Mouse (Mus musculus) T-helper 17 cell (primary cell): ENCODE measurements around the gene Olfr1358.
"Not testable (repeated sequence)": the region's sequence is repeated elsewhere in the genome, so short reads cannot be mapped to it uniquely, and the experiment has no call there.

Experiments
- in situ Hi-C, 2 experiments: fragments of 300-600 bp; cut with MboI, MseI; formaldehyde crosslinking; loops; 1 replicate in 1 of 2; 2 replicates in 1 of 2; pipeline ENCODE4 v1.15.1; 2025; ENCODE audit warnings: high pct_unique_total_duplicates in 2 of 2

The Olfr1358 gene

DNA sequence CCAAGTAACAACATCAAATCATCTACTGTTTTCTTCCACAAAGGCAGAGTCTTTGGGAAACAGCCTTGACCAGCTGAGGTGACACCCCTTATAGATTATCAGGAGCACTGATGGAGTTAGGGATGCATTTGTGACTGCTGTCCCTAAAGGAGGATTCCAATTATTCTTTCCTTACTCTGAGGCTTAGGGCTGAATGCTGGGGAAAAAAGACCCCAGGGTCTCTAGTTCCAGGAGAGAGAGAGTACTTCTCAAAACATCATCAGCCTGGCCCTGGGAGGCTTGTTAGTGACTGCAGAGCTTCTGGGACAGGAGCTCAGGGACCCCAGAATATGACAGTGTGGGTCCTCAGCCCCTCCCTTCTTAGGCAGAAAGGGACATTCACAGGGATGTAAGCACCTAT lies at the start of gene Olfr1358:
Olfr1358 (plus strand) TSS at position 301 of the 400 bp plus-strand sequence.
- in situ Hi-C loops, result no loop called here

DNA sequence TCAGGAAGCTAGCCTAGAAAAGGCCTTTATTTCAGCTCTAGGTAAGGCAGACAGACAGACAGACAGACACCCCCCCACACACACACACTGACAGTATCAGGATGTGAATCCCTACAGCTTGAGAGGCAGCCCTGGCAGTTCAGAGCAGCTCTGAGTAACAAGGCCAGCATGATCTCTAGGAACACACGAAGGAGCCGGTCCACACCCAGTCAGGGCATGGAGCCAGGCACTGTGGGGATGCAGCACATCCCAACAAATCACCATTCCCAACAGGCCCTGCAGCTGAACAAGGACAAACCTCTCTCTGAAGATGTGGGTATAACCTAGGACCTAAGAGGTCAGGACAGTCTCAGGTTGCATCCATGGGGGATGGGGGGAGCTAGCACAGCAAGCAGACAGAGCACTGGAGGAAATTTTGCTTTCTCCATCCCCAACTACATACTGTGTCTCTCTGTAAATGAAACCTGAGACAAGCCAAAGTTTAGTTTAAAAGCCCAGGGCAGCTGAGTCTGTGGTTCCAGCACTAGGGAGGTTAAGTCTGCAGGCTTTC lies 49.4 kb upstream of the Olfr1358 start:
- in situ Hi-C loops, result loop anchor here in 1 of 2 experiments (10.0 kb wide), 1 partner anchor 1207 kb away; no protein-coding TSS in a partner anchor

DNA sequence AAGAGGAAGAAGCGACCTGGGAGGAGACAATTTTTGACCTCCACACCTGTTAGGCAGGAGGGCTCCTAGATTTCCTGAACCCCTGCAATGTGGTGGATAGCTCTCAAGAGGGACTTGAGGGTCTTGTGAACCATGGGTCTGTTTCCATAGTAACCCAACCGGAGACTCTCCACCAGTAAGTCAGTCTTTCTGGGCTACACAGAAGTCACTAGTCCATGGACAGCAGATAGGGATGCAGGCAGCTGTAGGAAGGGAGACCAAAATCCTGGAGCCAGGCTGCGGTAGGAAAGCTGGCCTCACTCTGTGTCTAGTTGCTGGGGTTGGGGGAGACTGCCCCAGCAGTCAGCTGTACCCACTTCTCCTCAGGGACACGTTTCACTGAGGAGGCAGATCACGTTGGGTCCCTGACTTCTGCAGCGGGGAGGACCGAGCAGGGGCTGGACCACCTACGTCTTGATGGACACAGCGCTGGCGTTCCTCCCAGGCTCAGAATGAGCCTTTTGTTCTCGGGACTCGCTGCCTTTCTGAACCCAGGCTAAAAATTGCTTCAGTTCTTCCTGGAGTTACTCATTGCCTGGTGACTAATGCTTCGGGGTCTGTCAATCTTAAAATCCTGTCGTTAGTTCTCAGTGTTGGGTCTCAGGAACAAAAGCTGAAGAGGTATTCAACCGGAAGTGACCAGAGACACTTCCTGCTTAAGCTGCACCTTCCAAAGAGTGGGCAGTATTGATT lies 46.5 kb upstream of the Olfr1358 start:
- in situ Hi-C loops, result no loop called here

DNA sequence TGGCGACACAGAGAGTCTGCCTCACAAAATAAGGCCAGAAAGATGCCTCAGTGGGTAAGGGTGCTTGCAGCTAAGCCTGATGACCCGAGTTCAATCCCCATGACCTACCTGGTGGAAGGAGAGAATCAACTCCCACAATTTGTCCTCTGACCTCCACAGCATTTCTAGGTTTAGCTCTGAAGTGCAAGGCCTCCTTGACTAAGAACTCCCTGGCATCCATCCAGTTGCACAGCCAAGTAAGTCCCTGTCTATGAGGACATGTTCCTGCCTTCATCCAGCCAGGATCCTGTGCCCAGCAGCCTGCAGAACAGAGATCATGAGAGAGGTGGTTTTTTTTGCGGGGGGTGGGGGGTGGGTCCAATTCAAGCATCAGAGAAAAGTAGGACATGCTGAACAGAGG lies 45.2 kb upstream of the Olfr1358 start:
- in situ Hi-C loops, result no loop called here

DNA sequence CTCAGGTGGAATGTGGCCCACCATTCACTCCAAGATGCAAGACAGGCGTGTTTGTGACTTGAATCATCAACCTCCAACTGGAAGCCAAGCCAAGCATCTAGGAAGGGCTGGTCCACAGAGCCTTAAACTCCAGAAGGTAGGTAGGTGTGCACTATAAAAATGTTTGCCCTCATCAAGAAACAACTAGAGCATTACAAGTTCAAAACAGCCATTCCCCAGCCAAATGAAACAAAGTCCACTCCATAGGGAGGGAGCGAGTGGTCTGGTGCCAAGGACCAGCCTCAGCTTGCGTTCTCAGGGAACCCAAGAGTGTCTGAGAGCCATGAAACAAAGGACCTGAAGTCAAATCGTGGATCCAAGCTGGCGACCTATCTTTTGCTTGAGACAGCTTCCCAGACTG lies 43.8 kb upstream of the Olfr1358 start:
- in situ Hi-C loops, result no loop called here

DNA sequence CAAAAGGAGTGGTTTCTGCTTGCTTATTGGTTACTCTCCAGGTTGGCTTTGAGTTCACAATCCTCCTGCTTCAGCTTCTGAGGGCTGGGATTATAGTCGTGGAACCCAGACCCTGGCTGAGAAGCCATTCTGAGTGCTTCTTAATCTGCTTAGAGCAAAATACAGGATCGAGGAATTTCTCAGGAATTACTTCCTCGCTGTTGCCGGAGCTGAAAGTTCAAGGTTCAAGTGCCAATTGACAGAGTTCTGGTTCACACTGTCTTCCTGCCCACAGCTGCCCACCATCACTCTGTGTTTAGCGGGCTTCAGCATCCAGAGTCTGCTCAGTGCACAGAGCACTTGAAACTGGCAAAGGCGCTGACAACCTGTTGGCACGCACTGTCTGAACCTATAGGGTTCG lies 42.5 kb upstream of the Olfr1358 start:
- in situ Hi-C loops, result no loop called here

DNA sequence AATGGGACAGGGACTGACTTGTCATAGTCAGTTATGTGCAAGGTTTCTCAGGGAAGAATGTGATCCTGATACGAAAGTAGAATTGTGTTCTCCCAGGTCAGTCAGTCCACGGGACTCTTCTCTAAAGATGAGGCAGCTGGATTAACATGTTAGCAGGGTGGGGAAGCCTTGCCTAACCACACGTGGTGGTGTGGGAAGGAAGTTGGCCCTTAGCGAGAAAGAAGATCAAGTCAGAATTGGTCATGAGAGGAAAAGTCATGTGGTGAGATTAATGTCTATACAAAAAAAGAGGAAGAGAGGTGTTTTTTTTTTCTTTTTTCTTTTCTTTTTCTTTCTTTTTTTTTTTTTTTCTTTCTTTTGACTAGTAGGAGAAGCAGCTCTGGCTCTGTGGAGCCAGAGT lies 40.4 kb upstream of the Olfr1358 start:
- in situ Hi-C loops, result no loop called here

DNA sequence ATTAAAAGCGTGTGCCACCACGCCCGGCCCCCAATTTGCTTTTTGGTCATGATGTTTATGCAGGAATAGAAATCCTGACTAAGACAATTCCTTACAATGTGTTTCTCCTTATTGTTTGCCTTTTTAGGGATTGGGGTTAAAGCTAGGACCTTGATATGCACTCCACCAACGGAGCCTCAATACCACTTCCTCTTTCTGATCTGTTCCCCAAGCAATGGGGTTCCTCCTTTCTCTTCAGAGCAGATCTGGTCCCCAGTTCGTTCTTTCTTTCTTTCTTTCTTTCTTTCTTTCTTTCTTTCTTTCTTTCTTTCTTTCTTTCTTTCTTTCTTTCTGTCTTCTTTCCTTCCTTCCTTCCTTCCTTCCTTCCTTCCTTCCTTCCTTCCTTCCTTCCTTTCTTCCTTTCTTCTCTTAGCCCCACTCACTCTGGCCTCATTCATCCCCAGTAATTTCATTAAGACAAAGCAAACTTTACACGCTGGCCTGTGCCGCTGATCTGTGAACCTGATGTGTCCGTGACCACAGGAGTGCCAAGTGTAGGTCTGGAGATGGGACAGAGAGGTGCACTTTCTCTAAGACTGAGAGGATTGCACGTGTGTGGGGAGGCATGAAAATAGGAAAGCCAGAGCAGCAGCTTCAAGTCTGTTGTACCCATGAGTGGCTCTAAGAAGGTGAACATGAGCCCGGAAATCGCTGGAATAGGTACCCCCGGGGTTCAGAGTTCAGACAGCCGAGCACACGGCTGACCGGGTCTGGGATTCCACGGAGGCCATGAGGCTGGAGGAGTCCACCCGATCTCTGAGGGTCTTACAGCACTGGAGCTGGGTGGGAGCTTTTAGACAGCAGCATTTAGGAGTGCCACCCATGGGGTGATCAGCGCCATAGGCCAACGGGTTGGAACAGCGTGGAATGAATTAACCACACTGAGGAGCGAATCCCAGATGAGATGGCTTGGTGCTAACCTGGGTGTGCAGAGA lies 36.0 kb upstream of the Olfr1358 start:
- in situ Hi-C loops, result loop anchor here in 1 of 2 experiments (5.0 kb wide), 1 partner anchor 96 kb away; no protein-coding TSS in a partner anchor

DNA sequence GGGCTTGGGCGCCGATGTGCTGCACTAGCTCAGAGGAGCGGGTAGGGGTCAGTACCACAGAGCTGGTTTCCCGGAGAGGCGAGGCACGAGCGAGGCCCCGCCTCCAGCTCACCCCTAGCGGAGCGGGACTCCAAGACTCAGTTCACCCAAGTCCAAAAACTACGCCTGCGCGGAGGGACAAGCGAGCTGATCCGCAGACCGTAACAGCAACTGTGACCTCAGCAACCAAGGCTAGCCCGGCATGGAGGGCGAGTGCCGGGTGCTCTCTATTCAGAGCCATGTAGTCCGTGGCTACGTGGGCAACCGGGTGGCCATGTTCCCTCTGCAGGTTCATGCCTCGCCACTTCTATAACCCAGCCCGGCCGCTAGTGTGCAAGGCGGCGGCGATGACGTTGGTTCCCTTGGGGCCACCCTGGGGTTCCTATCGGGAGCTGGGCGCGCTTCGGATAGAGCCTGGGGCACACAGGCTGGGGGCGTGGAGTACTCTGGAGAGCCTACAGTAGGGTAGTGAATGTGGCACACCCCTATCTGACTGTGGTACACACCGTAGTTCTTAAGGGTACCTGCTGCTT lies 35.2 kb upstream of the Olfr1358 start:
- in situ Hi-C loops, result loop anchor here in 1 of 2 experiments (5.0 kb wide), 1 partner anchor 95 kb away; no protein-coding TSS in a partner anchor

DNA sequence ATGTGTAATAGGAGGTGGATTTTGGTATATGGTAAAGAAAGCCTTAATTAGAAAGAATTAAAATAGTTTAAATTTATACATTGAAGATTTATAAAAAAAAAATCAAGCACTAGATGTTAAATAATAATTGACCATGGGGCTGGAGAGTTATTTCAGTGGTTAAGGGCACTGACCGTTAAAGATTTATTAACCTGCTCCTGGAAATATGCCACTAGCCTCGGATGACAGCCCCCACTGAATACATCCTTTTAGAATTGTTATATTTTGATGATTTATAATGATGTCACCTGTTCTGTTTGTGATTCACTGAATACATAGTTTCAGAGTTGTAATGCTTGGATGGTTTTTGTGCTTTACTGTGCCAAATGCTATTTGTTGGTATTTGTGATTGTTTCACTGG lies 31.9 kb upstream of the Olfr1358 start:
- in situ Hi-C loops, result not testable (repeated sequence)

DNA sequence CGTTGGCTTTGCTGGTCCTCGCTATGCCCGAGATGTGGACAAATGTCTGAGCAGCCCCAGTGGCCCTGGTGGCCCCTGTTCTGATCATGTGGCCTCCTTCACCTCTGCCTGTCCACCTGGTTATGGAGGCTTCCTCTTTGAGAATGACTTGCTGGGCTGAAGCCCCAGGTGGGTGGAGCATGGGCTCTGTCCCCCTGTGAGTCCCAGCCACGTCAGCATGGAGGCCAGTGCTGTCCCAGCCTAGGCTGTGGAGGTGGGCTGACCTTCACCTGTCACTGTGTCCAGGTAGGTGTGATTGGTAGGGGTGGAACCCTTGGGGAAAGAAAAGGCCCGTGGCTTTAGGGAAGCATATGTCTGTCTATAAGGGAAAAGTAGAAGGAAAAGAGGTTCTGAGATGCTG lies 30.4 kb upstream of the Olfr1358 start:
- in situ Hi-C loops, result no loop called here

DNA sequence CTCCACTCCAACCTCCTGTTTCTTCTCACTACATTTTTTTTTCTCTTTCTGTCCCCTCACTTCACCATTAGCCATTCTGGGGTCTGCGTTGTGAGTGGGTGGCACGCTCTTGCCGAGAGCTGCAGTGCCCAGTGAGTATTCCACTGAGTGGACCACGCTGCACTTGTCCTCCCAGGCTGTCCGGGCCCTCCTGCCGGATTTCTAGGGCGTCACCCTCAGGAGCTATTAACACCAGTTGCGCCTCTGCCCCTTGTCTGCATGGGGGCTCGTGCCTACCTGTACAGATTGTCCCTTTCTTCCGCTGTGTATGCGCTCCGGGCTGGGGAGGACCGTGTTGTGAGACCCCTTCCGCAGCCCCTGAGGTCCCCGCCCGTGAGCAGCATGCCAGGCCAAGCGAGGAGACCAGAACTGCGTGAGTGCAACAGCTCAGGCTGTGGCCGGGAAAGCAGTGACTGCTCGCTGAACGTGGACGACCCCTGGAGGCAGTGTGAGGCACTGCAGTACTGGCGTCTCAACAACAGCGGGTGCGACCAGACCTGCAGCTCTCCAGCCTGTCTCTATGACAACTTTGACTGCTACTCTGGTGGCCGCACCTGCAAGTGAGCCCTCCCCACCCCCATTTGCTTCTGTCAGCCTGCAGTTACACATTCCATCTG lies 29.7 kb upstream of the Olfr1358 start:
- in situ Hi-C loops, result no loop called here

DNA sequence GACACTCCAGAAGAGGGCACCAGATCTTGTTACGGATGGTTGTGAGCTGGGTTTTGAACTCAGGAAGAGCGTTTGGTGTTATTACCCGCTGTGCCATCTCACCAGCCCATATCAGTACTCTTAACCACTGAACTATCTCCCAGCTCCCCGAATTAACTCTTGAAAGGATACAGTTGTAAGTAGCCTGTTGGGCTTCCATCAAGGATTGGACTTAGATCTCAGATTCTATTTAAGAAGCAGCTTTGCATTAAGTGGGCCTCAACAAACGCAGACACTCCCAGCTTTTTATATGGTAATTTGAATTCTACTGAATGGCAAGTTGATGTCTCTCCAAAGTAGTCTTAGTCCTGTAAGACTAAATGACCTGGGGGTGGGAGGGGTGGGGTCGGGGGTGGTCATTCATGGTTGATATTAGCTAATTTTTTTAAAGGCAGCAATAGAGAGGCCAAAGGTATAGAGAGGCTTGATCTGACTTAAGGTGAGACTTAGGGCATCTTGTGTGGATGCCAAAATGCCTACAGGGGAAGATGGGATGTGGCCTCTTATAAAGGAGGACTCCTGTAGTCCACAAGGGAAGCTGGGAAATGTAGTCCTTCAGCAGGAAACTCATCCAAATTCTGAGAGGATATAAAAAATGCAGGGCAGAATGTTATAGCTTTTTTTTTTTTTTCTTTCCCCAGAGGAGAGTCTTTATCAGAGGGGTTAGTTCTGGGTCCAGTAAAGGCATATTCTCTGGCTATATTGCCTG lies 14.1 kb upstream of the Olfr1358 start:
- in situ Hi-C loops, result no loop called here

DNA sequence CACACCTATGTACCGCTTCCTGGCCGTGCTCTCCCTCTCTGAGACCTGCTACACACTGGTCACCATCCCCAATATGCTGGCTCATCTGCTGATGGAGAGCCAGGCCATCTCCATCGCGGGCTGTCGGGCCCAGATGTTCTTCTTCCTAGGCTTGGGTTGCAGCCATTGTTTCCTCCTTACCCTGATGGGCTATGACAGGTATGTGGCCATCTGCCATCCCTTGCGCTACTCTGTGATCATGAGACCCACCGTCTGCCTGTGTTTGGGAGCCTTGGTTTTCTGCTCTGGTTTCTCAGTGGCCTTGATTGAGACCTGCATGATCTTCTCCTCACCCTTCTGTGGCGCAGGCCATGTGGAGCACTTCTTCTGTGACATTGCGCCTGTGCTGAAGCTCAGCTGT lies 2.6 kb downstream of the Olfr1358 start:
- in situ Hi-C loops, result loop anchor here in 1 of 2 experiments (10.0 kb wide), 1 partner anchor 225 kb away; no protein-coding TSS in a partner anchor

DNA sequence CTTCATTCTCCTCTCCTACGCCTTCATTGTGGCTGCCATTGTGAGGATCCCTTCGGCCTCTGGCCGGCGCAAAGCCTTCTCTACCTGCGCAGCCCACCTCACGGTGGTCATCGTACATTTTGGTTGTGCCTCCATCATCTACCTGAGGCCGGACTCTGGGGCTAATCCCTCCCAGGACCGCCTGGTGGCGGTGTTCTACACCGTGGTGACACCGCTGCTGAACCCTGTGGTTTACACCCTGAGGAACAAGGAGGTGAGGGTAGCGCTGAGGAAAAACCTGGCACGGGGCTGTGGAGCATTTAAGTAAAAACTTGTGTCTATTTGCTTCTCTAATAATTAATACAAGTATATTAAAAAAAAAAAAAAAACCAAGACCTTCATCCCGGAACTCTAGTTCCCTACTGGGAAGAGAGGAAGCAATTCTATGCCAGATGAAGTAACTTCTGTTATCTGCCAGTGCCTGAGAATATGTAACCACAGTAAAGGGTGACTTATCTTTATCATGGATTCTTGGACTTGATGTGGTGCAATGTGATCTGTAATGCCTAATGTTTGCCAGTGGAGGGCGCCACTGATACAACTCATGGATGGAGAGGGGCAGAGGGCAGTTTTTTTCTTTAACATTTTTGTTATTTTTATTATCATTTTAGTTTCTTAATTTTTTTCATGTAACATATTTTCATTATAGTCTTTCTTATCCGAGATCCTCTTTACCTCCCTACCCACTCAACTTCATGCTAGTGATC lies 3.2 kb downstream of the Olfr1358 start:
- in situ Hi-C loops, result loop anchor here in 1 of 2 experiments (10.0 kb wide), 1 partner anchor 224 kb away; no protein-coding TSS in a partner anchor

DNA sequence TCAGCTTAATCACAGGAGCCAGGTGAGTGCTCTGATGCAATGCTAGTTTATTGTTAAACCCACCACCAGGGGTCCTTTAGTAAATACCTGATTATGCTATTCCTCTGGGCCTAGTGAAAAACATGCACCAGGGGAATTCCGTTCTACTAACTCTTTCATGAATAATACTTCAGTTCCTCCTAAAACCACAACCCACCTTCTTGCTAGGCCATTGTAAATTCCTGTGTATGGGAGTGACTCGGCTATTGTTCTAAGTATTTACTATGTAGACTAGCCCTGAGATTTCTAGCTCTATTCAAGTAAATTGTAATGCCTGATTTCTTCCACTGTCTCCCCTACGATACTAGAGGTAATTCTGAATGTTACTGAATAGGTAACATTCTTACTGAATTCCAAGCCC lies 7.8 kb downstream of the Olfr1358 start:
- in situ Hi-C loops, result loop anchor here (5.0 to 10.0 kb wide), 2 partner anchors 77 to 220 kb away; no protein-coding TSS in a partner anchor

DNA sequence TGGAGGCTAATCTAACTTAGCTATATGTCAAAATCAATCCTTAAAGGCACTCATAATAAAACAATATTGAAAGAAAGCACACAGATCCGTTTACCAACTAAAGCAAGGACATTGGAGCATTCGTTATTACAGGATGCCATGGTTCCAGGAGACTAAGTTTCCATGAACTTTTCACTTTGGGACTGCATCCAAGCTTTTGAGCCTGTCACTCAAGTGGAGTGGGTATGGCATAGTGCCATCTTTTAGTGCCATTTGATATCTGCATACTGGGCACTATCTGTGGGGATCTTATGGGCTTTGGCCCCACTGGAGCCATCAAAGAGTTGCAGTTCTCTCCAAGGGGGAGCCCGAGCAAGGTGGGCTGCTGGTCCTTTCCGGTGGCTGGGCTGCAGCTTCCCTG lies 8.3 kb downstream of the Olfr1358 start:
- in situ Hi-C loops, result loop anchor here (5.0 to 10.0 kb wide), 2 partner anchors 77 to 219 kb away; no protein-coding TSS in a partner anchor

DNA sequence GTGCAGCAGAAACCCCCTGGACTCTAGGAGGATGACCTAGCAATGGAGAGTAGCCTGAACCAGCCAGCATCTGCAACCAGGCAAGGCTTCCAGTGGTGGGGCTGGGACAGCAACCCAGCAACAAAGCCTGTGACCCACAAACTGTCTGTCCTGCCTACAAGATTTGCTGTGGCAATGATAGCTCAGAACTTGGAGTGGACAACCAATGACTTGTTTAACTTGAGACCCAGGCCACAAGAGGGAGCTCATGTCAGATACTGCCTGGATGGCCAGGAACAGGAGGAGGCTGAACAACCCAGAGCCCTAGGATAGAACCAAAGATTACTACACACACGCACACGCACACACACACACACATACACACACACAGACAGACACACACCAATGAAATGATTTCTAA lies 23.7 kb downstream of the Olfr1358 start:
- in situ Hi-C loops, result no loop called here

DNA sequence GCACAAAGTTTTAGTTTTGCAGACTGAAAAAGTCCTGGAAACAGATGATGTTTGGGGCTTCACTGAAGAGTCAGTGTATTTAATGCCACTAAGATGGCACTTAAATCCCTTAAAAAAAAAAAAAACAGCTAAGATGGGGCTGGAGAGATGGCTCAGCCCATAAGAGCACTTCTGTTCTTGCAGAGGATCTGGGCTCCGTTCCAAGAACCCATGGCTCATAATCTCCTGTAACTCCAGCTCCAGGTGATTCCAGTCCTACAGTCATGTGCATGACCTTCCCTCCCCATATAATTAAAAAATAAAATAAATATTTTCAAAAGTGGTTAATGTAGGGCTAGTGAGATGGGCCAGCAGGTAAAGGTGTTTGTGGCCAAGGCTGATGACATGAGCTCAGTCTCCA lies 47.8 kb downstream of the Olfr1358 start:
- in situ Hi-C loops, result no loop called here
